ENCODE assay signal across 8 mouse cellular contexts in genomic region chr17:27642491-27643062, GRCm38 (mm10). TPM values are rescaled to one million over a fixed set of nuclear protein-coding genes. Genes with fewer than 3 reads are reported as not detected.
DNase-seq lines count a peak whose midpoint lies in the region; ATAC-seq and TF ChIP-seq lines count a peak whose summit lies in the region.

No protein-coding gene starts in this region.

- TF ChIP-seq CTCF in cerebellum, adult 2 months (IDR thresholded peaks at IDR 0.05; ENCODE audit: borderline replicate concordance, insufficient read depth, low read depth, low read length), result no peak

- 0 out of 4 replicates have a peak overlapping the region, but pooled peaks of 1 of the 2 experiments have one; percentile 8 for H3K27ac ChIP-seq in heart, embryonic 14.5 days (replicated peaks in 1 of 2; ENCODE audit: control insufficient read depth in 1 of 2, insufficient read depth in 1 of 2, low read depth in 2 of 2, low read length in 2 of 2)
- H3K27ac ChIP-seq in cerebellum, adult 2 months (ENCODE audit: insufficient read depth, low read length), result peak overlapping the region; percentile 99
- H3K27ac ChIP-seq in forebrain, embryonic 16.5 days (ENCODE audit: low read length), result peak overlapping the region; percentile 86
- H3K27ac ChIP-seq in stomach, embryonic 14.5 days (ENCODE audit: low read length), result peak overlapping the region; percentile 33; the same call in 1 of the 2 replicates

- peak overlapping the region; percentile 31 for H3K4me2 ChIP-seq in heart, embryonic 14.5 days (ENCODE audit: low read length)
- H3K4me2 ChIP-seq in forebrain, embryonic 16.5 days (ENCODE audit: low read length), result peak overlapping the region; percentile 6
- H3K4me2 ChIP-seq in stomach, embryonic 14.5 days (replicated peaks; ENCODE audit: low read depth, low read length), result peak overlapping the region; percentile 5; the same call in 1 of the 2 replicates

- no peaks in the 10 kb centered on the region for H3K36me3 ChIP-seq in heart, embryonic 14.5 days (ENCODE audit: control insufficient read depth, insufficient read depth, low read length)
- H3K36me3 ChIP-seq in forebrain, embryonic 16.5 days (ENCODE audit: control insufficient read depth, insufficient read depth), result no peaks in the 10 kb centered on the region
- no peaks in the 10 kb centered on the region for H3K36me3 ChIP-seq in stomach, embryonic 14.5 days (ENCODE audit: control insufficient read depth, insufficient read depth, low read length)

- no peak overlapping the region for H3K4me3 ChIP-seq in heart, embryonic 14.5 days (ENCODE audit: control insufficient read depth in 1 of 2, insufficient read depth in 1 of 2, low read depth in 1 of 2, low read length in 2 of 2)
- peak overlapping the region; percentile 48 for H3K4me3 ChIP-seq in cerebellum, adult 2 months (replicated peaks; ENCODE audit: insufficient read depth, low read depth, low read length)
- no peak overlapping the region for H3K4me3 ChIP-seq in forebrain, embryonic 16.5 days (replicated peaks; ENCODE audit: low read length)
- H3K4me3 ChIP-seq in stomach, embryonic 14.5 days (ENCODE audit: low read depth, low read length), result no peak overlapping the region

- TF ChIP-seq POLR2A in cerebellum, adult 2 months (IDR thresholded peaks at IDR 0.05; ENCODE audit: borderline replicate concordance, insufficient read depth, low read length), result peak; percentile 50; the same call in 1 of the 2 replicates

- no peaks in the 10 kb centered on the region for H3K9me3 ChIP-seq in heart, embryonic 14.5 days (ENCODE audit: control insufficient read depth, low read length)
- H3K9me3 ChIP-seq in forebrain, embryonic 16.5 days (ENCODE audit: control insufficient read depth, low read length), result no peaks in the 10 kb centered on the region
- no peaks in the 10 kb centered on the region for H3K9me3 ChIP-seq in stomach, embryonic 14.5 days (ENCODE audit: control insufficient read depth, low read depth, low read length)

- ATAC-seq in heart, embryonic 14.5 days (ENCODE audit: insufficient number of reproducible peaks, insufficient read depth, low FRiP score, low read depth), result no peak
- peak; percentile 82 for ATAC-seq in forebrain, embryonic 16.5 days
- peak; percentile 23 for ATAC-seq in megakaryocyte-erythroid progenitor cell, adult 5-6 weeks (replicated peaks; ENCODE audit: low FRiP score, low TSS enrichment, poor library complexity, severe bottlenecking)
- ATAC-seq in stomach, embryonic 14.5 days (ENCODE audit: insufficient number of reproducible peaks, insufficient read depth, low FRiP score, low read depth), result peak; percentile 50; the same call in 1 of the 2 replicates

- 13% methylated on average over 12 of the region's 12 CpGs for WGBS in heart, embryonic 14.5 days
- WGBS in cerebellum, adult 2 months, result 3% methylated on average over 12 of the region's 12 CpGs
- WGBS in forebrain, embryonic 16.5 days, result 18% methylated on average over 12 of the region's 12 CpGs
- WGBS in stomach, embryonic 14.5 days, result 12% methylated on average over 12 of the region's 12 CpGs

- H3K9ac ChIP-seq in heart, embryonic 14.5 days (ENCODE audit: low read length), result peak overlapping the region; percentile 41; the same call in 1 of the 2 replicates
- peak overlapping the region; percentile 32; the same call in 1 of the 2 replicates for H3K9ac ChIP-seq in forebrain, embryonic 16.5 days (replicated peaks; ENCODE audit: low read depth, low read length)
- H3K9ac ChIP-seq in stomach, embryonic 14.5 days (replicated peaks; ENCODE audit: low read depth, low read length), result 0 out of 2 replicates have a peak overlapping the region, but pooled peaks have one; percentile 10

- no peaks in the 10 kb centered on the region for H3K27me3 ChIP-seq in heart, embryonic 14.5 days (ENCODE audit: control insufficient read depth, insufficient read depth, low read length)
- no peaks in the 10 kb centered on the region for H3K27me3 ChIP-seq in cerebellum, adult 2 months (ENCODE audit: control insufficient read depth, insufficient read depth, low read length)
- H3K27me3 ChIP-seq in forebrain, embryonic 16.5 days (replicated peaks; ENCODE audit: control insufficient read depth, insufficient read depth, low read length), result no peaks in the 10 kb centered on the region
- no peaks in the 10 kb centered on the region for H3K27me3 ChIP-seq in stomach, embryonic 14.5 days (ENCODE audit: control insufficient read depth, insufficient read depth, low read length)

- H3K4me1 ChIP-seq in heart, embryonic 14.5 days (ENCODE audit: control insufficient read depth in 2 of 2, insufficient read depth in 2 of 2, low read length in 2 of 2), result peaks cover 6 to 7% of the 10 kb centered on the region in 2 experiments; a peak in 3 of 4 replicates
- H3K4me1 ChIP-seq in cerebellum, adult 2 months (ENCODE audit: control insufficient read depth, insufficient read depth, low read length), result peaks cover 54% of the 10 kb centered on the region
- H3K4me1 ChIP-seq in forebrain, embryonic 16.5 days (replicated peaks; ENCODE audit: control insufficient read depth, insufficient read depth, low read length), result peaks cover 11% of the 10 kb centered on the region
- H3K4me1 ChIP-seq in stomach, embryonic 14.5 days (ENCODE audit: control insufficient read depth, insufficient read depth, low read length), result peaks cover 9% of the 10 kb centered on the region

- no peak for DNase-seq in heart, adult 8-10 months (ENCODE audit: low spot score)
- DNase-seq in cerebellum, adult 2 months, result peak; percentile 98 to 99
- peak; percentile 86 for DNase-seq in layer of hippocampus, adult 11-12 months (ENCODE audit: low spot score)
- DNase-seq in T-cell, adult 2 months (ENCODE audit: low spot score), result no peak

RNA-seq across cellular contexts. Expression of gene Rps10, which starts 6.1 kb away (rescaled TPM):
- polyA plus RNA-seq in heart, embryonic 14.5 days (2014; fragmentation: Nextera tagmentation; extraction: Ambion mirVana), result 624 and 715 TPM in 2 replicates
- total RNA-seq in heart, adult 8-10 months (2022), result 100 to 1,000 TPM; 481 to 609 (median 561) TPM
- 479 and 488 TPM in 2 replicates for polyA plus RNA-seq in cerebellum, adult 2 months (2012; rRNA removed)
- 467 and 512 TPM in 2 replicates for polyA plus RNA-seq in forebrain, embryonic 16.5 days (2015; fragmentation: Nextera tagmentation; extraction: Ambion mirVana)
- total RNA-seq in megakaryocyte-erythroid progenitor cell, adult 5-6 weeks (2014; fragmentation: Nextera tagmentation), result 2,733 and 3,098 TPM in 2 replicates
- 2,912 and 3,218 TPM in 2 replicates for total RNA-seq in megakaryocyte-erythroid progenitor cell, adult 5-6 weeks (2017)
- 1,169 and 1,246 TPM in 2 replicates for polyA plus RNA-seq in stomach, embryonic 14.5 days (2014; fragmentation: Nextera tagmentation; extraction: Ambion mirVana)

RNA-seq across cellular contexts. Expression of gene RPS10-NUDT3, which starts 7.6 kb away (rescaled TPM):
- polyA plus RNA-seq in heart, embryonic 14.5 days (2014; fragmentation: Nextera tagmentation; extraction: Ambion mirVana), result not detected in 2 replicates
- total RNA-seq in heart, adult 8-10 months (2022), result under 1 TPM in 1 of 4 experiments, not detected in 3; 0.98 TPM
- polyA plus RNA-seq in cerebellum, adult 2 months (2012; rRNA removed), result 0.16 TPM in 2 replicates
- polyA plus RNA-seq in forebrain, embryonic 16.5 days (2015; fragmentation: Nextera tagmentation; extraction: Ambion mirVana), result not detected in 2 replicates
- not detected in 2 replicates for total RNA-seq in megakaryocyte-erythroid progenitor cell, adult 5-6 weeks (2014; fragmentation: Nextera tagmentation)
- total RNA-seq in megakaryocyte-erythroid progenitor cell, adult 5-6 weeks (2017), result not detected in 2 replicates
- polyA plus RNA-seq in stomach, embryonic 14.5 days (2014; fragmentation: Nextera tagmentation; extraction: Ambion mirVana), result not detected in 2 replicates

RNA-seq across cellular contexts. Expression of gene Pacsin1, which starts 12.7 kb away (rescaled TPM):
- 0.43 and 0.94 TPM in 2 replicates for polyA plus RNA-seq in heart, embryonic 14.5 days (2014; fragmentation: Nextera tagmentation; extraction: Ambion mirVana)
- total RNA-seq in heart, adult 8-10 months (2022), result under 1 TPM; 0.09 to 0.85 (median 0.39) TPM
- polyA plus RNA-seq in cerebellum, adult 2 months (2012; rRNA removed), result 228 and 244 TPM in 2 replicates
- 32.9 and 44.2 TPM in 2 replicates for polyA plus RNA-seq in forebrain, embryonic 16.5 days (2015; fragmentation: Nextera tagmentation; extraction: Ambion mirVana)
- 0.64 TPM in 1 of 2 replicates, not detected in the other for total RNA-seq in megakaryocyte-erythroid progenitor cell, adult 5-6 weeks (2014; fragmentation: Nextera tagmentation)
- 0.11 TPM in 1 of 2 replicates, not detected in the other for total RNA-seq in megakaryocyte-erythroid progenitor cell, adult 5-6 weeks (2017)
- 1.8 and 2.3 TPM in 2 replicates for polyA plus RNA-seq in stomach, embryonic 14.5 days (2014; fragmentation: Nextera tagmentation; extraction: Ambion mirVana)

RNA-seq across cellular contexts. Expression of gene Nudt3, which starts 19.3 kb away (rescaled TPM):
- polyA plus RNA-seq in heart, embryonic 14.5 days (2014; fragmentation: Nextera tagmentation; extraction: Ambion mirVana), result 52.9 and 67.0 TPM in 2 replicates
- total RNA-seq in heart, adult 8-10 months (2022), result 100 to 1,000 TPM; 349 to 367 (median 360) TPM
- 336 and 366 TPM in 2 replicates for polyA plus RNA-seq in cerebellum, adult 2 months (2012; rRNA removed)
- polyA plus RNA-seq in forebrain, embryonic 16.5 days (2015; fragmentation: Nextera tagmentation; extraction: Ambion mirVana), result 272 and 293 TPM in 2 replicates
- total RNA-seq in megakaryocyte-erythroid progenitor cell, adult 5-6 weeks (2014; fragmentation: Nextera tagmentation), result 78.3 and 78.9 TPM in 2 replicates
- total RNA-seq in megakaryocyte-erythroid progenitor cell, adult 5-6 weeks (2017), result 143 and 144 TPM in 2 replicates
- polyA plus RNA-seq in stomach, embryonic 14.5 days (2014; fragmentation: Nextera tagmentation; extraction: Ambion mirVana), result 42.8 and 44.2 TPM in 2 replicates

Comparison
In these comparisons a context has a peak if more than half of its experiments do, and no peak if none do; other contexts are left out.
1. DNase-seq: peak in cerebellum, adult 2 months (2 of 2) and layer of hippocampus, adult 11-12 months (single experiment); none in heart, adult 8-10 months (single experiment) and T-cell, adult 2 months (single experiment).
2. RNA of gene Pacsin1, which starts 12.7 kb away (polyA plus RNA-seq): 228 to 244 TPM in cerebellum, adult 2 months and 32.9 to 44.2 TPM in forebrain, embryonic 16.5 days; 1.8 to 2.3 TPM in stomach, embryonic 14.5 days and 0.43 to 0.94 TPM in heart, embryonic 14.5 days; every median in the first group is over 10 times any median in the second.
3. Peak in every context shown above with its lines, with median percentiles within 50 percentile points of each other: H3K4me2 ChIP-seq and H3K9ac ChIP-seq.